Comparison of ENCODE assay signal across 33 mouse cellular contexts in the genomic region with DNA sequence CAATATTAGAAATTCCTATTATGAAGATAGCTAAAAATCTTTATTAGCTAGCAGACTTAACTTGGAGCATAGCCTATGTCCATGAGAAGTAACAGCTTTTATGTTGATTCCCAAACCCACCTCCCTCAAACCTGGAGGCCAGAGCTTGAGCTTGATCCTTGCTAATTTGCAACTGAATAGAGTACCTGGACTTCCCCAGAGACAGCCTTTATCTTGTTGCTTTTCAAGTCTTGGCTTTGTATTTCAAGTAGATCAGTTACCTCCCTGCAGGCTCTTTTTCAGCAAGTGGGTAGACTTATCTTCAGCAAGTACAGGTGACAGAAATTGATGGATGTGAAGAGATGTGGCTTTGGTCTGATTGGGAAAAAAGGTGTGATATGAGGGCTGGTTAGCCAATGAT.
"Had no signal": no experiment of that assay in that cellular context is flagged by ENCODE, and none has a peak within 500 bp of the region (broad histone marks: within the 10 kb centered on the region; RNA-seq: fewer than 3 reads in every experiment).

No protein-coding gene starts in this region.

- H3K27me3 ChIP-seq: heart, embryonic 12.5 days; heart, embryonic 13.5 days; heart, embryonic 15.5 days; hindbrain, embryonic 12.5 days; hindbrain, embryonic 13.5 days; hindbrain, embryonic 15.5 days; intestine, embryonic 15.5 days; kidney, embryonic 15.5 days had no signal

- H3K9ac ChIP-seq: heart, embryonic 12.5 days; heart, embryonic 13.5 days; heart, embryonic 15.5 days; hindbrain, embryonic 12.5 days; hindbrain, embryonic 13.5 days; hindbrain, embryonic 15.5 days; intestine, embryonic 15.5 days; kidney, embryonic 15.5 days had no signal

- ATAC-seq: hindbrain, postnatal 0 days; inflammation-experienced regulatory T-cells, adult 6 months; intestine, embryonic 15.5 days; intestine, embryonic 16.5 days; intestine, postnatal 0 days had no signal

- DNase-seq: heart, postnatal 10 days; heart, postnatal 14 days; heart, postnatal 36 days; heart, postnatal 4 days; kidney, adult 11 months; kidney, adult 18-20 months; kidney, adult 2 months; kidney, adult 8-10 months; kidney, adult 9 months; kidney, postnatal 10 days; kidney, postnatal 14 days; kidney, postnatal 25 days; kidney, postnatal 36 days; kidney, postnatal 4 days; layer of hippocampus, adult 9-11 months; layer of hippocampus, postnatal 36 days had no signal

- H3K27ac ChIP-seq: heart, embryonic 13.5 days; heart, embryonic 15.5 days; hindbrain, embryonic 10.5 days; hindbrain, embryonic 12.5 days; hindbrain, embryonic 13.5 days; hindbrain, embryonic 15.5 days; hindbrain, postnatal 0 days; intestine, embryonic 15.5 days; kidney, embryonic 15.5 days; kidney, postnatal 0 days; layer of hippocampus, adult 2 months; left cerebral cortex, adult 2 months had no signal

- H3K4me1 ChIP-seq: heart, embryonic 12.5 days; heart, embryonic 13.5 days; heart, embryonic 15.5 days; hindbrain, embryonic 10.5 days; hindbrain, embryonic 12.5 days; hindbrain, embryonic 13.5 days; hindbrain, embryonic 15.5 days; intestine, embryonic 15.5 days; kidney, embryonic 15.5 days had no signal

- H3K36me3 ChIP-seq: heart, embryonic 12.5 days; heart, embryonic 13.5 days; heart, embryonic 15.5 days; hindbrain, embryonic 10.5 days; hindbrain, embryonic 12.5 days; hindbrain, embryonic 13.5 days; hindbrain, embryonic 15.5 days; intestine, embryonic 15.5 days; kidney, embryonic 15.5 days had no signal

- H3K4me2 ChIP-seq: heart, embryonic 11.5 days; heart, embryonic 12.5 days; heart, embryonic 13.5 days; heart, embryonic 15.5 days; hindbrain, embryonic 12.5 days; hindbrain, embryonic 13.5 days; hindbrain, embryonic 15.5 days; intestine, embryonic 15.5 days; kidney, embryonic 15.5 days had no signal

- H3K9me3 ChIP-seq: heart, embryonic 12.5 days; heart, embryonic 13.5 days; heart, embryonic 15.5 days; hindbrain, embryonic 10.5 days; hindbrain, embryonic 12.5 days; hindbrain, embryonic 13.5 days; hindbrain, embryonic 15.5 days; intestine, embryonic 15.5 days; kidney, embryonic 15.5 days had no signal

- H3K4me3 ChIP-seq: heart, embryonic 12.5 days; heart, embryonic 13.5 days; heart, embryonic 15.5 days; hindbrain, embryonic 10.5 days; hindbrain, embryonic 12.5 days; hindbrain, embryonic 13.5 days; hindbrain, embryonic 15.5 days; intestine, embryonic 15.5 days; kidney, embryonic 15.5 days; layer of hippocampus, adult 2 months; left cerebral cortex, adult 2 months had no signal
